Mouse (Mus musculus): ENCODE measurements around the gene Abcd2. TPM values are rescaled to one million over a fixed set of nuclear protein-coding genes. Genes with fewer than 3 reads are reported as not detected.

The Abcd2 gene
- polyA plus RNA-seq, 1 experiment from 2014 or later = 9.7 TPM

GRCm38 (mm10) chr15:91112555-91113209, 78.9 kb downstream of the Abcd2 start:
- Histone ChIP-seq H3K4me1 (no peaks in the 10 kb centered on the region), H3K27me3 (replicated peaks; ENCODE audit: low read depth, poor library complexity, severe bottlenecking) (no peaks in the 10 kb centered on the region), H3K4me3 (no peak overlapping the region), H3K36me3 (replicated peaks) (no peaks in the 10 kb centered on the region), H3K9me3 (no peaks in the 10 kb centered on the region), H3K27ac (replicated peaks) (no peak overlapping the region)
- WGBS = 92% methylated on average over 7 of the region's 7 CpGs
- DNase-seq (ENCODE audit: low spot score) = no peak

- DNase-seq (ENCODE audit: low spot score) = no peak
- Histone ChIP-seq H3K36me3 (replicated peaks) (no peaks in the 10 kb centered on the region), H3K27me3 (replicated peaks; ENCODE audit: low read depth, poor library complexity, severe bottlenecking) (no peaks in the 10 kb centered on the region), H3K9me3 (no peaks in the 10 kb centered on the region), H3K27ac (replicated peaks) (no peak overlapping the region), H3K4me3 (no peak overlapping the region), H3K4me1 (no peaks in the 10 kb centered on the region)
- WGBS = 93% methylated on average over 5 of the region's 5 CpGs
Measured at GRCm38 (mm10) chr15:91108102-91108659, 83.4 kb downstream of the Abcd2 start.

DNA sequence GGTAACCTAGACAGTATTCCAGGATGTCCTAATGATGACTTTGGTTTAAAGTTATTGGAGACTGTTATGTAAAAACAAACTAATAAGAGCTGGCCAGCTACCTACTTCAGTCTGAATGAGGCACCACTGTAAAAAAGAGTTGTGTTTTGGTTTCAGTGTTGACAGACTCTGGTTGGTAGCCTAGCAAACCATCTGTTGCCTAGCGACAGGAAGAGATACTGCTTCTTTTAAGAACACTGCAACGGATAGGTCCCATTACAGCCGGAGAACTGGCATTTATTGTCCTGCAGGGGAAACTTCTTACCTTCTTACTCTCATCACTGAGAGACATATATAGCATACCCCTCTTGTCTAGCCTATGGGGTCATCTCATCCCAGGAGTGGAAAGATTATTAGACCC, 86.7 kb downstream of the Abcd2 start:
- 71% methylated on average over 3 of the region's 3 CpGs for WGBS
- no peak overlapping the region for H3K27ac ChIP-seq (replicated peaks)
- H3K27me3 ChIP-seq (replicated peaks; ENCODE audit: low read depth, poor library complexity, severe bottlenecking) = no peaks in the 10 kb centered on the region
- no peak overlapping the region for H3K4me3 ChIP-seq
- no peaks in the 10 kb centered on the region for H3K9me3 ChIP-seq
- H3K4me1 ChIP-seq = no peaks in the 10 kb centered on the region
- no peaks in the 10 kb centered on the region for H3K36me3 ChIP-seq (replicated peaks)
- no peak for DNase-seq (ENCODE audit: low spot score)

DNA sequence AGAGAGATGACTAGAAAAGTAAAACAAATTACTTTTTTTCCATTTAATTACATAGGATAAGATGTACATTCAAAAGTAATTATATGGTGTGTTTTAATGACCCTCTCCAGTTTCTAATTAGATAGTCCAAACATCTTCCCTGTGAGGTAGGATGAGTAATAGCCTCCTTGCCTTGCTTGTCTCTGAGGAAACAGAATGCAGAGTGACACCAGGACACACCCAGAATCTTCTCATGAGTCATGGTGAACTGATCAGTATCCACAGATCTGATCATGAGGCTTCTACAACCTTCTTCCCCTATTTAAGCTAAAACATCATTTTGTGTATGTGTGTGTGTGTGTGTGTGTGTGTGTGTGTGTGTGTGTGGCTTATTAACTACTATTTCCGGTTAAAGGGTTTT, 87.3 kb downstream of the Abcd2 start:
- no peak for DNase-seq (ENCODE audit: low spot score)
- Histone ChIP-seq H3K4me1 (no peaks in the 10 kb centered on the region), H3K36me3 (replicated peaks) (no peaks in the 10 kb centered on the region), H3K27ac (replicated peaks) (no peak overlapping the region), H3K9me3 (no peaks in the 10 kb centered on the region), H3K4me3 (no peak overlapping the region), H3K27me3 (replicated peaks; ENCODE audit: low read depth, poor library complexity, severe bottlenecking) (no peaks in the 10 kb centered on the region)
- WGBS = 85% methylated on average over 1 of the region's 1 CpGs

- H3K36me3 ChIP-seq (replicated peaks) = no peaks in the 10 kb centered on the region
- no peaks in the 10 kb centered on the region for H3K4me1 ChIP-seq
- H3K9me3 ChIP-seq = no peaks in the 10 kb centered on the region
- no peak for DNase-seq (ENCODE audit: low spot score)
- H3K27ac ChIP-seq (replicated peaks) = no peak overlapping the region
- no peaks in the 10 kb centered on the region for H3K27me3 ChIP-seq (replicated peaks; ENCODE audit: low read depth, poor library complexity, severe bottlenecking)
- WGBS = 74% methylated on average over 14 of the region's 14 CpGs
- H3K4me3 ChIP-seq = no peak overlapping the region
Measured at GRCm38 (mm10) chr15:91103814-91104213, 87.8 kb downstream of the Abcd2 start.

DNA sequence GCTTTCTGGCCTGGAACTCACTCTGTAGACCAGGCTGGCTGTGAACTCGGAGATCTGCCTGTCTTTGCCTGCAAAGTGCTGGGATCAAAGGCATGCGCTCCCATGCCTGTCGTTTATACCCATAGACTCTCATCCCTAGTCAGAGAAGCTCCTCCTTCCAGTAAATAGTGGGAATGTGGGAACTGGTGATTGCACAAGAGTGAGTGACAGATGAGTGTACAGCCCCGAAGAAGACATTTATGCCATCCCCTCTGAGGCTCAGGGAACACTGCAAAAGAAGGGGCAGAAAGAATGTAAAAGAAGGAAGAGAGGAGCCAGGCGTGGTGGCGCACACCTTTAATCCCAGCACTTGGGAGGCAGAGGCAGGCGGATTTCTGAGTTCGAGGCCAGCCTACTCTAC, 88.3 kb downstream of the Abcd2 start:
- no peaks in the 10 kb centered on the region for H3K36me3 ChIP-seq (replicated peaks)
- 92% methylated on average over 8 of the region's 8 CpGs for WGBS
- H3K27ac ChIP-seq (replicated peaks) = no peak overlapping the region
- H3K27me3 ChIP-seq (replicated peaks; ENCODE audit: low read depth, poor library complexity, severe bottlenecking) = no peaks in the 10 kb centered on the region
- no peak overlapping the region for H3K4me3 ChIP-seq
- H3K9me3 ChIP-seq = no peaks in the 10 kb centered on the region
- H3K4me1 ChIP-seq = no peaks in the 10 kb centered on the region
- no peak for DNase-seq (ENCODE audit: low spot score)

GRCm38 (mm10) chr15:91096606-91097005, 95.0 kb downstream of the Abcd2 start:
- Histone ChIP-seq H3K4me3 (no peak overlapping the region), H3K27ac (replicated peaks) (no peak overlapping the region), H3K4me1 (peaks cover 10% of the 10 kb centered on the region), H3K36me3 (replicated peaks) (no peaks in the 10 kb centered on the region), H3K9me3 (no peaks in the 10 kb centered on the region), H3K27me3 (replicated peaks; ENCODE audit: low read depth, poor library complexity, severe bottlenecking) (no peaks in the 10 kb centered on the region)
- DNase-seq (ENCODE audit: low spot score) = no peak
- 91% methylated on average over 6 of the region's 6 CpGs for WGBS

Other genes with a start within 250 kb of the Abcd2 start
- 9.2 and 11.5 TPM in 2 replicates for gene Kif21a, start 141.9 kb downstream of the Abcd2 start, polyA plus RNA-seq (2016; fragmentation: Nextera tagmentation; extraction: Ambion mirVana)
- not detected in 2 replicates for gene CN725425, start 7.7 kb upstream of the Abcd2 start, polyA plus RNA-seq (2016; fragmentation: Nextera tagmentation; extraction: Ambion mirVana)